Mouse (Mus musculus) neutrophil, adult 65 days (primary cell): Measurements from ENCODE around the gene Serping1. TPM values are rescaled to one million over a fixed set of nuclear protein-coding genes. Genes with fewer than 3 reads are reported as not detected.

Source experiments
- total RNA-seq: library from RNA; stranded (reverse); gene quantifications from 2 replicates; pipeline ENCODE4 v1.2.4, GENCODE M21; 2023

Serping1 gene
- 0.51 TPM in 1 of 2 replicates, not detected in the other for total RNA-seq

DNA sequence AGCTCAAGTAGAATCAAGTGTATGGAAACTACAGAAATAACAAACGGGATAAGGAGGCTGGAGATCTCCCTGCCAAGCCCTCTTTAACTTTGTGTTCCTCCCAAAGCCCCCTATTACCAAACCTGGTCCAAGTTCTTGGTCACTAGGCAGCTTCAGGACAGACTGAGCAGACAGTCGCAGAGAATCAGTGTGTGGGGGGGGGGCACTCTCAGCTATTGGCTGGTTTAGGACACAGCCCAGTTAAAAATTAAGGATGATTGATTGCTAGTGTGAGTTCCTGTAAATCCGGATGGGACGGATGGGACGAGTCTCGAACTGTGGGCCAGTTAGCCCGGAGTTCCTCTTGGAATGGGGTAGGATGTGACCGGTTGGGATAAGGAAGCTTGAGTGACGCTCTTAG lies at the start of gene Serping1:
TSS of gene Serping1 (minus strand) at position 204 of the 400 bp plus-strand sequence.

GRCm38 (mm10) chr2:84822552-84822951 lies 47.3 kb upstream of the Serping1 start, which contains the start of gene Smtnl1:
TSS of gene Smtnl1 (minus strand) at chr2:84822652.

GRCm38 (mm10) chr2:84798493-84798921 lies 23.3 kb upstream of the Serping1 start, which contains the start of gene Ube2l6:
TSS of gene Ube2l6 (plus strand) at chr2:84798828.

DNA sequence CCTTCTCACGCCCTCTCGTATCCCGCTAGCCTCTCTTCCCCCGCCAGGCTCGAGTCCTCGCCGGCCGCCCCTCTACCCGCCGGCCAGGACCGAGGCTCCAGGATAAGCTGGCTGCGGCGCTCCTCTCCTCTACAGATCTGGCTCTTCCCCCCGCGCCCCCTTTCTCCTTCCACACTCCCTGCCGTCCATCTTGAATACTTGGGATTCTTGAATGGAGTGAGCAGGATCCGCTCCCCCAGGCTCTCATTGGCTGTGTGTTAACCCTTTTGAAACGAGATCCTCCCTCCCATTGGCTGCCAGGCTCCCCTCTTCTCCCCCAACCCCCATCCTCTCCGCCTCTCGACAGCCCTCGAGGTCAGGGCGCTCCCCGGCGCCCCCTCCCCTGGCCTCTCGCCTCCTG lies 31.7 kb downstream of the Serping1 start, which contains the start of gene Gm19426:
TSS of gene Gm19426 (minus strand) at position 95 of the 400 bp plus-strand sequence.

GRCm38 (mm10) chr2:84733579-84734300 lies 41.5 kb downstream of the Serping1 start, which contains the start of gene Ypel4:
TSS of gene Ypel4 (plus strand) at chr2:84734058.

DNA sequence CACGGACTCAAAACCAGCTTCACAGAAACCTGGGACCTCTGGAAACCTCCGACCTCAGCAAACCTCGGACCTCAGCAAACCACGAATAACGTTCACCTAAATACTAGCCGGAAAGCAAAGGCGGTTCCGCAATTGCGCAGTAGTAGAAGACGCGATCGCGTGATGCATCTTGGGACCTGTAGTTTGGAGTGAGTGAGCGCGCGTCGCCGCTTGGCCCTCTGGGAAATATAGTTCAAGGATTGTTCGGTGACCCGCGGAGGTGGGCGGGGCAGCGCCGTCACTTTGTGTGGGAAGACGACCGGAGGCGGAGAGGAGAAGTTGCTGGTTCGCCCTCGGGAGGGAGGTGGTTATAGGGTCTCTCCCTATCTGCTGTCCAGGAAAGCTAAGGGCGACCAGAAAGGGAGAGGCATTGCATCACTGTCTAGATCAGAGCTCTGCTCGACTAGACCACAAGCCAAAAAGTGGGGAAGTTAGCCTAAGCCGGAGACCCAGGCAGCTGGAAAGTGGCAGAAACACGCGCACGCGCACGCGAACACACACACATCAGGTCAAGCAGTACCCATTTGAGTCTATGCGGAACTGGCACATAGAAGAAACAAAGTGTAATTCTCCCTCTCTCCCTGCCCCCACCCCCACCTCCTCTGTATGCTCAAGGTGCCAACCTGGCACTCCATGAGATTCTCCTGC lies 47.9 kb downstream of the Serping1 start, which contains the start of gene Clp1:
TSS of gene Clp1 (minus strand) at position 179 of the 687 bp plus-strand sequence.

Other genes with a start within 250 kb of the Serping1 start
- 6.8 and 9.8 TPM in 2 replicates for gene Ctnnd1, start 124.7 kb downstream of the Serping1 start, total RNA-seq
- gene Btbd18, start 116.4 kb downstream of the Serping1 start, total RNA-seq, result not detected in 2 replicates
- 31.7 and 39.0 TPM in 2 replicates for gene Selenoh, start 104.7 kb downstream of the Serping1 start, total RNA-seq
- gene Gm28635, start 97.4 kb downstream of the Serping1 start, total RNA-seq, result not detected in 2 replicates
- gene Med19, start 97.0 kb downstream of the Serping1 start, total RNA-seq, result 6.2 and 6.5 TPM in 2 replicates
- gene Tmx2, start 96.3 kb downstream of the Serping1 start, total RNA-seq, result 14.1 and 17.5 TPM in 2 replicates
- gene Zdhhc5, start 60.3 kb downstream of the Serping1 start, total RNA-seq, result 44.6 and 51.2 TPM in 2 replicates
- gene Clp1, start 48.1 kb downstream of the Serping1 start, total RNA-seq, result 21.5 and 26.7 TPM in 2 replicates
- not detected in 2 replicates for gene Ypel4, start 41.4 kb downstream of the Serping1 start, total RNA-seq
- not detected in 2 replicates for gene Gm19426, start 31.8 kb downstream of the Serping1 start, total RNA-seq
- 18.2 and 19.2 TPM in 2 replicates for gene Ube2l6, start 23.4 kb upstream of the Serping1 start, total RNA-seq
- not detected in 2 replicates for gene Smtnl1, start 47.2 kb upstream of the Serping1 start, total RNA-seq
- gene Timm10, start 51.6 kb upstream of the Serping1 start, total RNA-seq, result 4.4 and 4.5 TPM in 2 replicates
- 1.0 and 2.2 TPM in 2 replicates for gene Slc43a1, start 63.4 kb upstream of the Serping1 start, total RNA-seq
- not detected in 2 replicates for gene Rtn4rl2, start 111.3 kb upstream of the Serping1 start, total RNA-seq
- 31.5 and 38.8 TPM in 2 replicates for gene Slc43a3, start 161.1 kb upstream of the Serping1 start, total RNA-seq
- 23.3 and 29.1 TPM in 2 replicates for gene Prg2, start 205.0 kb upstream of the Serping1 start, total RNA-seq
- gene Prg3, start 212.8 kb upstream of the Serping1 start, total RNA-seq, result 0.69 and 1.8 TPM in 2 replicates